ENCODE assay signal across 8 mouse cellular contexts in genomic region chr5:135369787-135370654, GRCm38 (mm10). TPM values are rescaled to one million over a fixed set of nuclear protein-coding genes. Genes with fewer than 3 reads are reported as not detected.
DNase-seq lines count a peak whose midpoint lies in the region; ATAC-seq lines count a peak whose summit lies in the region.

Gene Nsun5, plus strand, starts transcription at chr5:135369953.

- under 1% methylated on average over 54 of the region's 64 CpGs for WGBS in hindbrain, embryonic 15.5 days

- peaks cover 18% of the 10 kb centered on the region for H3K4me1 ChIP-seq in hindbrain, embryonic 15.5 days (replicated peaks)

- H3K27me3 ChIP-seq in hindbrain, embryonic 15.5 days = no peaks in the 10 kb centered on the region

- DNase-seq in R1 (ENCODE audit: low read depth, low spot score) = peak; percentile 97
- DNase-seq in cerebellum, postnatal 25 days = peak; percentile 97 to 99
- peak; percentile 94 to 95 for DNase-seq in frontal cortex, postnatal 36 days (ENCODE audit: low spot score in 2 of 2)
- DNase-seq in left cerebral cortex, adult 11 months (ENCODE audit: low spot score) = peak; percentile 77
- DNase-seq in lung, postnatal 4 days = peak; percentile 96
- DNase-seq in retina, postnatal 7 days (ENCODE audit: low read depth, low spot score) = peak; percentile 96
- DNase-seq in urinary bladder, adult 2 months (ENCODE audit: low spot score) = peak; percentile 88

- H3K4me2 ChIP-seq in hindbrain, embryonic 15.5 days = peak within 1 kb of the TSS; percentile 89

- peak within 1 kb of the TSS; percentile 79 for H3K9ac ChIP-seq in hindbrain, embryonic 15.5 days

- peak within 1 kb of the TSS; percentile 84 for H3K27ac ChIP-seq in hindbrain, embryonic 15.5 days (replicated peaks)

- H3K9me3 ChIP-seq in hindbrain, embryonic 15.5 days = no peaks in the 10 kb centered on the region

- peaks cover 32% of the 10 kb centered on the region for H3K36me3 ChIP-seq in hindbrain, embryonic 15.5 days

- peak; percentile 82 for ATAC-seq in hindbrain, embryonic 15.5 days (ENCODE audit: low FRiP score, low read depth)

- peak within 1 kb of the TSS; percentile 97 for H3K4me3 ChIP-seq in hindbrain, embryonic 15.5 days

RNA-seq across cellular contexts. Expression of gene Nsun5, which starts in this region (rescaled TPM):
- 31.3 and 34.3 TPM in 2 replicates for polyA plus RNA-seq in hindbrain, embryonic 15.5 days (2015; fragmentation: Nextera tagmentation; extraction: Ambion mirVana)
- 23.9 and 31.5 TPM in 2 replicates for polyA plus RNA-seq in urinary bladder, adult 2 months (2012; rRNA removed)

Comparison
In these comparisons a context has a peak if more than half of its experiments do, and no peak if none do; other contexts are left out.
1. Peak in every context shown above with its lines: DNase-seq, ATAC-seq, H3K4me3 ChIP-seq and H3K27ac ChIP-seq.